Comparison of ENCODE assay signal across 20 mouse cellular contexts in the genomic region with DNA sequence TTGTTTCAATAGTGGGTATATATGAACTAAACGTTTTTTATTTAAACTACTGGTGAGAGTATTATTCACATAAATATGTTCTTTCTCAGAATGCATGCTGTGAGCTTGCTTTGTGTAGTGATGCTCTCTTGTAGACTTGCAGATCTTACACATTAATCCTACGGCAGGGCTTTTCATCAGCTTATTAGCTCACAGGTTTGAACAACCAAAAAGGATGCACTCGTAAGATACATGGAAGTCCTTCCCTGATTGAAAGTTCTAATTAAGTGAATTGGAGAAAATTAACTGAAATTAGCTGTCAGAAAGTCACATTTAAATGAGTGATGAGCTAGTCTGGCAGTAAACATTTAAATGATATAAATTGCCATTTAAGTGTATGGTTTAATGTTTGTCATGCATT.
DNase-seq lines count a peak whose midpoint lies in the region; ATAC-seq and TF ChIP-seq lines count a peak whose summit lies in the region.
"Had no signal": no experiment of that assay in that cellular context is flagged by ENCODE, and none has a peak within 500 bp of the region (broad histone marks: within the 10 kb centered on the region; RNA-seq: fewer than 3 reads in every experiment).

No protein-coding gene starts in this region.

- WGBS in hindbrain, embryonic 16.5 days, result 25% methylated on average over 3 of the region's 3 CpGs
- 39% methylated on average over 3 of the region's 3 CpGs for WGBS in hindbrain, embryonic 12.5 days
- WGBS in neural tube, embryonic 15.5 days, result 18% methylated on average over 3 of the region's 3 CpGs

- H3K9ac ChIP-seq in hindbrain, embryonic 16.5 days (ENCODE audit: low read depth, low read length), result no peak overlapping the region
- no peak overlapping the region for H3K9ac ChIP-seq in hindbrain, embryonic 12.5 days
- H3K9ac ChIP-seq in neural tube, embryonic 15.5 days (replicated peaks), result no peak overlapping the region
- H3K9ac ChIP-seq: heart, embryonic 13.5 days had no signal

- H3K36me3 ChIP-seq in hindbrain, embryonic 16.5 days (ENCODE audit: control insufficient read depth, insufficient read depth, low read length), result no peaks in the 10 kb centered on the region
- no peaks in the 10 kb centered on the region for H3K36me3 ChIP-seq in hindbrain, embryonic 12.5 days
- H3K36me3 ChIP-seq in neural tube, embryonic 15.5 days, result no peaks in the 10 kb centered on the region
- H3K36me3 ChIP-seq: heart, embryonic 13.5 days had no signal

- peak; percentile 16 for DNase-seq in Muller cell, postnatal 12 days (ENCODE audit: inconsistent ontology term)
- DNase-seq in brain, embryonic 14.5 days (ENCODE audit: low read depth), result peak; percentile 58
- no peak for DNase-seq in cerebellum, adult 18-20 months
- DNase-seq in left cerebral cortex, adult 2 months (ENCODE audit: extremely low spot score in 1 of 2, low spot score in 2 of 2), result no peak
- DNase-seq: adrenal gland, adult 8-10 months; cerebellum, adult 2 months; cerebellum, postnatal 25 days; gastrocnemius, postnatal 36 days; heart, adult 2 months; heart, postnatal 14 days; kidney, adult 2 months; kidney, postnatal 10 days; lung, postnatal 4 days; right cerebral cortex, postnatal 14 days; spleen, adult 18-20 months had no signal

- no peaks in the 10 kb centered on the region for H3K4me1 ChIP-seq in hindbrain, embryonic 16.5 days (ENCODE audit: control insufficient read depth, insufficient read depth, low read depth, low read length)
- H3K4me1 ChIP-seq in hindbrain, embryonic 12.5 days, result peaks cover 5% of the 10 kb centered on the region; the same call in 1 of the 2 replicates
- H3K4me1 ChIP-seq in neural tube, embryonic 15.5 days, result peaks cover 3% of the 10 kb centered on the region; the same call in 1 of the 2 replicates

- H3K27me3 ChIP-seq in hindbrain, embryonic 16.5 days (replicated peaks; ENCODE audit: control insufficient read depth, insufficient read depth, low read length), result no peaks in the 10 kb centered on the region
- no peaks in the 10 kb centered on the region for H3K27me3 ChIP-seq in hindbrain, embryonic 12.5 days
- 0 out of 2 replicates have a peak, but pooled peaks cover 2% of the 10 kb centered on the region for H3K27me3 ChIP-seq in neural tube, embryonic 15.5 days (replicated peaks)
- H3K27me3 ChIP-seq: heart, embryonic 13.5 days had no signal

- ATAC-seq in hindbrain, embryonic 16.5 days, result peak; percentile 30; the same call in 1 of the 2 replicates
- no peak for ATAC-seq in hindbrain, embryonic 12.5 days (ENCODE audit: low FRiP score)
- ATAC-seq in neural tube, embryonic 15.5 days (ENCODE audit: low FRiP score), result peak; percentile 66
- ATAC-seq: activated CD4-positive, CD25-positive, alpha-beta regulatory T cell, adult 4 months had no signal

- intact Hi-C loops in left cerebral cortex, adult 2 months (cut with DNase I), result no loop called here

- H3K4me3 ChIP-seq in hindbrain, embryonic 16.5 days (ENCODE audit: low read length), result no peak overlapping the region
- no peak overlapping the region for H3K4me3 ChIP-seq in hindbrain, embryonic 12.5 days
- H3K4me3 ChIP-seq in neural tube, embryonic 15.5 days (replicated peaks), result no peak overlapping the region
- H3K4me3 ChIP-seq in left cerebral cortex, adult 2 months, result no peak overlapping the region
- H3K4me3 ChIP-seq: heart, adult 2 months; heart, embryonic 13.5 days had no signal

- H3K4me2 ChIP-seq in hindbrain, embryonic 16.5 days (ENCODE audit: low read length), result no peak overlapping the region
- H3K4me2 ChIP-seq in hindbrain, embryonic 12.5 days (replicated peaks), result no peak overlapping the region
- H3K4me2 ChIP-seq in neural tube, embryonic 15.5 days, result no peak overlapping the region
- H3K4me2 ChIP-seq: heart, embryonic 13.5 days had no signal

- no peak for TF ChIP-seq POLR2A in brain, embryonic 14.5 days (IDR thresholded peaks at IDR 0.05; ENCODE audit: borderline replicate concordance, extremely low read depth, insufficient read depth, insufficient read length, poor library complexity, severe bottlenecking)

- no peak overlapping the region for H3K27ac ChIP-seq in hindbrain, embryonic 16.5 days (ENCODE audit: low read depth, low read length)
- H3K27ac ChIP-seq in hindbrain, embryonic 12.5 days, result no peak overlapping the region
- H3K27ac ChIP-seq in neural tube, embryonic 15.5 days (replicated peaks), result peak overlapping the region; percentile 66
- no peak overlapping the region for H3K27ac ChIP-seq in left cerebral cortex, adult 2 months
- H3K27ac ChIP-seq: heart, adult 2 months; heart, embryonic 13.5 days had no signal

- no peaks in the 10 kb centered on the region for H3K9me3 ChIP-seq in hindbrain, embryonic 16.5 days (ENCODE audit: control insufficient read depth, low read length)
- no peaks in the 10 kb centered on the region for H3K9me3 ChIP-seq in hindbrain, embryonic 12.5 days (replicated peaks)
- no peaks in the 10 kb centered on the region for H3K9me3 ChIP-seq in neural tube, embryonic 15.5 days (replicated peaks)
- H3K9me3 ChIP-seq: heart, embryonic 13.5 days had no signal

- no peak for TF ChIP-seq CTCF in brain, embryonic 14.5 days (IDR thresholded peaks at IDR 0.05; ENCODE audit: borderline replicate concordance, extremely low read depth, insufficient read depth, insufficient read length)
- no peak for TF ChIP-seq CTCF in left cerebral cortex, adult 2 months (IDR thresholded peaks at IDR 0.05)

Comparison
In these comparisons a context has a peak if more than half of its experiments do, and no peak if none do; other contexts are left out.
1. DNase-seq: peak in Muller cell, postnatal 12 days (single experiment) and brain, embryonic 14.5 days (single experiment); none in cerebellum, adult 18-20 months (0 of 2) and left cerebral cortex, adult 2 months (0 of 2).